Mouse (Mus musculus): Measurements from ENCODE around the gene Etv6.

GRCm38 (mm10) chr6:134095582-134095981 is 60.1 kb downstream of the Etv6 start:
- TF ChIP-seq CTCF (conservative IDR thresholded peaks at IDR 0.05; ENCODE audit: low read length) (no peak), NANOG (IDR thresholded peaks at IDR 0.05; ENCODE audit: borderline replicate concordance, low read length) (no peak), POU5F1 (IDR thresholded peaks at IDR 0.05; ENCODE audit: borderline replicate concordance, low read length) (no peak)
